Mouse (Mus musculus) forebrain, embryonic 15.5 days (tissue): ENCODE measurements at regions not wholly inside any gene's neighbourhood (a gene's known extent, or its start where the extent isn't known, plus 50 kb on each side); places are given as distances from the start of the nearest gene placed in this dataset.

Source experiments
- ATAC-seq: fragments of 200-750 bp; cut with Nextera tagmentation; replicated peaks from 2 replicates; pipeline ENCODE4 v1.8.0; 2017; ENCODE audit warnings: mild to moderate bottlenecking, moderate TSS enrichment, moderate library complexity
- H3K27ac ChIP-seq: fragments of 300-500 bp; sonication (generic); replicated peaks from 2 replicates; pipeline ENCODE4 v1.5.1; 2015; ENCODE audit warnings: mild to moderate bottlenecking, inconsistent platforms
- H3K27me3 ChIP-seq: fragments of 300-500 bp; sonication (generic); 2 replicates; pipeline ENCODE4 v1.6.1; 2015; ENCODE audit warnings: inconsistent platforms
- H3K36me3 ChIP-seq: fragments of 300-500 bp; sonication (generic); 2 replicates; pipeline ENCODE4 v1.6.1; 2015; ENCODE audit warnings: mild to moderate bottlenecking, inconsistent platforms
- H3K4me1 ChIP-seq: fragments of 300-500 bp; sonication (generic); 2 replicates; pipeline ENCODE4 v1.6.1; 2015; ENCODE audit warnings: inconsistent platforms
- H3K4me2 ChIP-seq: fragments of 300-500 bp; sonication (generic); replicated peaks from 2 replicates; pipeline ENCODE4 v1.6.1; 2015; ENCODE audit warnings: mild to moderate bottlenecking, inconsistent platforms
- H3K4me3 ChIP-seq: fragments of 300-500 bp; sonication (generic); 2 replicates; pipeline ENCODE4 v1.5.1; 2015; ENCODE audit warnings: mild to moderate bottlenecking, inconsistent platforms
- H3K9ac ChIP-seq: fragments of 300-500 bp; sonication (generic); replicated peaks from 2 replicates; pipeline ENCODE4 v1.6.1; 2015; ENCODE audit warnings: mild to moderate bottlenecking, inconsistent platforms
- H3K9me3 ChIP-seq: fragments of 300-500 bp; sonication (generic); 2 replicates; pipeline ENCODE4 v1.6.1; 2016; ENCODE audit warnings: inconsistent platforms
- WGBS: fragments of 180-500 bp; shearing (Covaris S2); methylation state at CpG from one replicate; pipeline ENCODE4 v1.1.7; 2015; ENCODE audit warnings: mixed read lengths; 5-methylcytosine and 5-hydroxymethylcytosine counted together

GRCm38 (mm10) chr6:51805656-51806055 lies 206.7 kb downstream of the Skap2 start:
- H3K27ac ChIP-seq, result no peak overlapping the region
- H3K9ac ChIP-seq, result no peak overlapping the region
- no peaks in the 10 kb centered on the region for H3K4me1 ChIP-seq
- 88% methylated on average over 7 of the region's 7 CpGs for whole genome bisulfite sequencing
- H3K27me3 ChIP-seq, result no peaks in the 10 kb centered on the region
- H3K36me3 ChIP-seq, result no peaks in the 10 kb centered on the region
- H3K4me2 ChIP-seq, result no peak overlapping the region
- no peak overlapping the region for H3K4me3 ChIP-seq
- no peak for ATAC-seq
- no peaks in the 10 kb centered on the region for H3K9me3 ChIP-seq
